Mouse (Mus musculus): ENCODE measurements at regions not wholly inside any gene's neighbourhood (a gene's known extent, or its start where the extent isn't known, plus 50 kb on each side); places are given as distances from the start of the nearest gene placed in this dataset.

DNA sequence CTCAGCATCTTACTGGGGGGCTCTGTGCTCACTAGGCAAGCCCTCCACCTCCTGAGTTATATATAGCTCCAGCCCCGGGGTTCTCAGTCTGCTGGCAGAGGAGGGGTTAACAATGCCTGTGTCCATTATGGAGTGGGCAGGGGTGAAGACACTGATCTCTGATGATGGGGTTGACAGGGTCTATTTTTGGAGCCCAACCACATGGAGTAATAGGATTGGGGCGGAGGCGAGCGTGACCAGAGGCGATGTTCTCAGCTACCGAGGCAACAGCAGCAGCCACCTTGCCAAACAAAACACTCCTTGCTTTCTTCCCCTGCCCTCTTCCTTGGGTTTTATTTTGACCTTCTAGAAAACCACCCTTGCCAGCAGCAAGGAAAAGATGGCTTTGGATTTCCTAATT lies 141.1 kb upstream of the Gli2 start:
- no peak for DNase-seq (ENCODE audit: inconsistent ontology term)

GRCm38 (mm10) chr1:119191177-119191576 lies 137.8 kb upstream of the Gli2 start:
- DNase-seq (ENCODE audit: inconsistent ontology term): no peak

- DNase-seq (ENCODE audit: inconsistent ontology term): peak; percentile 36
Observed at GRCm38 (mm10) chr1:119189461-119190066, 136.1 kb upstream of the Gli2 start.

DNA sequence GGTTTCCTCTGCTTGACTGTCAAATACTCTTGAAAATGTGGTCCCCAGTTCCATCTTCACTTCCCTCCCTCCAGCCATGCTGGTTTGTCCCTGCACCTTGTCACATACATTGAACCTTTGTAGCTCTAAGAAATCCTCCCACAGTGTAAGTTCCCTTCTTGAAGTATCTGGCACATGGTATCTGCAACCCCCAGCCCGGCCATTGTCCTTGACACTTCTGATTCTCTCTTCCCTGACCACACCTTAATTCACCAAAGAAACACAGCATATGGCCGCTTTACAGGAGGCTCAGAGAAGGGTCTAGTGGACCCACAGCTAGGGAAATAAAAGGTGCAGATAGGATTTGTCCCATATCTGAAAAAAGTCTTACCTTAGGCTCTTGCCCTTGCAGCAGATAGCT lies 133.9 kb upstream of the Gli2 start:
- no peak for DNase-seq (ENCODE audit: inconsistent ontology term)

DNA sequence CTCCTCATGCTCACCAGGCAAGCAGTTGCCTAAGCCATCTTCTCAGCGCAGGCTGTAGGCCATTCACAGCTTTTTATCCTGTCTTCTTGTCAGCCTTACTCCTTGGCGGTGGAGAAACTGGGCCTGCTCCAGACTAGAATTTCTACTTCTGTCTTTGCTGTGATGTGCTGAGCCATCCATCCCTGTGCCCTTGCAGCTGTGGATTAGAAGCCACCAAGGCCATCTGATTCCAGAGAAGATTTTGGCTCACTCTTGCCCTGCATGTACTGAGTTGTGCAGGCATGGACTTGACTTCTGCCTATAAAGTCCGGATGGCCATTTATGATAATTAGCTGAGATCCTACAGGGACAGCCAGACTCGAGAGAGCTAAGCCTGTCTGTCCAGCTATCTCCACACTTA lies 133.4 kb upstream of the Gli2 start:
- no peak for DNase-seq (ENCODE audit: inconsistent ontology term)

- DNase-seq (ENCODE audit: inconsistent ontology term): no peak
Observed at GRCm38 (mm10) chr1:119183558-119184270, 130.3 kb upstream of the Gli2 start.

- no peak for DNase-seq (ENCODE audit: inconsistent ontology term)
Observed at GRCm38 (mm10) chr1:119173030-119173756, 119.8 kb upstream of the Gli2 start.

DNA sequence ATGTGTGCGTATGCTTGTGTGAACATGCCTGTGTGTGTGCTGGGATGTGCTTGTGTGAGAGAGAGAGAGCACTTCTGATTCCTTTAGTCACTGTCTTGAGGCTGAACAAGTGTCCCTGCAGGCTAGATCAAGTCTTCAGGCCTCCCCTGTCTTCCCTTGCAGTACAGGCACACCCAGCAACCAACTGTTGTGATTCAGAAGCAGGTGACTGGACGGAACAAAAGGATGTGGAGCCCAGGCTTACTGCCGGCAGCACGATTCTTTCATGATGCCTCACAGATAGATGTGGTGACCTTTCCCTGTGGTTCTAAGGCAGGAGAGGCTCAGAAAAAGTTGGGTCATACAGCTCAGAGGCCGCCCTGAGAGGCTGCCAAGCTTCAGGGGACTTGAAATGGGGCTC lies 114.0 kb upstream of the Gli2 start:
- no peak for DNase-seq (ENCODE audit: inconsistent ontology term)

GRCm38 (mm10) chr1:119166286-119166685 lies 112.9 kb upstream of the Gli2 start:
- no peak for DNase-seq (ENCODE audit: inconsistent ontology term)

- DNase-seq (ENCODE audit: inconsistent ontology term): no peak
Observed at GRCm38 (mm10) chr1:119164811-119165210, 111.4 kb upstream of the Gli2 start.

DNA sequence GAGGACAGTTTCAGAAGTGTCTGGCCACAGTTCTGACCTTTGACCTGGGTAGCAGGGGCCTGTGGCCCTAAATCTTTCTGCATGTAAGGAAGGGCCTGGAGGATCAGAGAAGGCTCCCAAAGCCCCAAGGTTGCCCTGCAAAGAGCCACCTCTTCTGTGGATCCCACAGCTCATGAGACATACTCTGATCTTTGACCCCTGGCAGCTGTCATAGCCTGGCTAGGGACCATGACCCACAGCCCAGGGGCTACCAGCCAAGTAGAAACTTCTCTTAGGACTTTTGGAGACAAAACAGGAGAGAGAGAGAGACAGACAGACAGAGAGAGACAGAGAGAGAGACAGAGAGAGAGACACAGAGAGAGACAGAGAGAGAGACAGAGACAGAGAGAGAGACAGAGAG lies 110.4 kb upstream of the Gli2 start:
- no peak for DNase-seq (ENCODE audit: inconsistent ontology term)

GRCm38 (mm10) chr1:119163114-119163740 lies 109.8 kb upstream of the Gli2 start:
- DNase-seq (ENCODE audit: inconsistent ontology term): no peak

DNA sequence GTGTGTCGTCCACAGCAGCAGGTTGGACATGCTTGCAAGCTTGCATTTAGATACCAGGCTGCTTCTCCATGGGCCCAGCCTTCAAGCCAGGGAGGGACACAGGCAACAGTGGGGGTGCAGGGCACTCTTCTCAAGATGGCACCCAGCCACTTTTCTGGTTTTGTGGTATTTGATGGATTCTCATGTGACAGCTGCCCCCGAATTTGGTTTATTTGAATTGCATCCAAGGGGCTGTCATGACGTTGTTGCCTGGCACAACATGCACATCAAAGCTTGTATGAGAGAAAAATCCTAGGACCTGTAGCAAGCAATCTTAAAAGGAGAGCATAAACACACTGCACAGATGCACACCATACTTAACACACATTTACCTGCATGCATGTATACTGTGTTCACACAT lies 108.3 kb upstream of the Gli2 start:
- no peak for DNase-seq (ENCODE audit: inconsistent ontology term)

- no peak for DNase-seq (ENCODE audit: inconsistent ontology term)
Observed at GRCm38 (mm10) chr1:119160354-119160753, 106.9 kb upstream of the Gli2 start.

- DNase-seq (ENCODE audit: inconsistent ontology term): no peak
Observed at GRCm38 (mm10) chr1:119157171-119157700, 103.8 kb upstream of the Gli2 start.

- DNase-seq (ENCODE audit: inconsistent ontology term): no peak
Observed at GRCm38 (mm10) chr1:119153619-119154018, 100.2 kb upstream of the Gli2 start.

- DNase-seq (ENCODE audit: inconsistent ontology term): peak; percentile 76
Observed at GRCm38 (mm10) chr1:119152776-119153175, 99.4 kb upstream of the Gli2 start.

DNA sequence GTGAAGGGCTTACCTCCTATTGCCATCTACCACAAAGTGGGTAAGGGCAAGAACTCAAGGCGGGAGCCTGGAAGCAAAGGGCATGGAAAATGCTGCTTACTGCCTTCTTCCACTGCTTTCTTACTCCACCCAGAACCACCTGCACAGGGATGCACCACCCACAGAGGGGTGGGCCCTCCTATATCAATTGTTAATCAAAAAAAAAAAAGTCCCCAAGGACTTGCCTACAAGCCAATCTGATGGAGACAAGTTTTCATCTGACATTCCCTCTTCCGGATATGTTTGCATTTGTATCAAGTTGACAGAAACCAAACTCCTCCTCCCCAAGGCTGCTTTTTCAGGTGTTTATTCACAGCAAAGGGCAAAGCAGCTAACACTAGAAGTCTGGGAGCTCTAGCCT lies 94.1 kb upstream of the Gli2 start:
- DNase-seq (ENCODE audit: inconsistent ontology term): no peak

- DNase-seq (ENCODE audit: inconsistent ontology term): no peak
Observed at GRCm38 (mm10) chr1:119143808-119144207, 90.4 kb upstream of the Gli2 start.

GRCm38 (mm10) chr1:119129039-119129438 lies 75.6 kb upstream of the Gli2 start:
- DNase-seq (ENCODE audit: inconsistent ontology term): peak; percentile 22

GRCm38 (mm10) chr1:119125561-119125960 lies 72.1 kb upstream of the Gli2 start:
- peak; percentile 34 for DNase-seq (ENCODE audit: inconsistent ontology term)

DNA sequence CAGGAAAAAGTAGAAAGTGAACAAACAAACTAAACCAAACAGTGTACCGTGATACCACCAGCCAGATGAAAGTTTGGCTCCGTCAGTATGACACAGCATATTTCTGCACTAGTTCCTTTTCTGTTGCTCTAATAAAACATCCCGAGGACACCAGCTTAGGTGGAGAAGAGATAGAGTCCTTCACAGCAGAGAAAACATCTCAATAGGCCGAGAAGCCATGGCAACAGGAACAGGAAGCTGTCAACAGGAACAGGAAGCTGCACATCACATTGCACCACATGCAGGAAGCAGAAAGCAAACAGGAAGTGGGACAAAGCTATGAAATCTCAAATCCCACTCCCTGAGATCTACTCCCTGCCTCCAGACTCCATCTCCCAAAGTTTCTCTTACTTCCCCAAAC lies 71.4 kb upstream of the Gli2 start:
- DNase-seq (ENCODE audit: inconsistent ontology term): no peak

Measured in Muller cell, postnatal 12 days (primary cell).